Mouse (Mus musculus): ENCODE measurements around the gene 2010005H15Rik.
"Not testable (repeated sequence)": the region's sequence is repeated elsewhere in the genome, so short reads cannot be mapped to it uniquely, and the experiment has no call there.

2010005H15Rik gene

GRCm38 (mm10) chr16:36221168-36221567, at the start of gene 2010005H15Rik:
TSS of gene 2010005H15Rik (plus strand) at chr16:36221468.
- not testable (repeated sequence) for DNase-seq (ENCODE audit: low spot score in 2 of 2)

DNA sequence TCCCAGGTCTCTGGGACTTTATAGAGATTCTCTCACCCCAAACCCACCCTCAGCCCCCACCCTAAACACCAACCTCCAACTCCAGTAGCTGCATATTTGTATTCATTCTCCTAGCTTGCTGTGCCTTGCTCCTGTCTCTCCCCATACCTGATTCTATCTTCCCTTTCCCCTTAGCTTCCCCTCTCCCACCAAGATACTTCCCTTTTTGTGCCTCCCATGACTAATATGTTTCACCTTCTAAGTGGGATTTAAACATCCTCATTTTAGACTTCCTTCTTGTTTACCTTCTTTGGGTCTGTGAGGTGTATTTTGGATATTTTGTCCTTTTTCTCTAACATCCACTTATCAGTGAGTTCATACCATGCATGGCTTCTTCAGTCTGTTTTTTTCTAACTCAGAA, 45.2 kb upstream of the 2010005H15Rik start:
- DNase-seq (ENCODE audit: low spot score in 2 of 2) = no peak

- no peak for DNase-seq (ENCODE audit: low spot score in 2 of 2)
Observed at GRCm38 (mm10) chr16:36179910-36180309, 41.4 kb upstream of the 2010005H15Rik start.

DNA sequence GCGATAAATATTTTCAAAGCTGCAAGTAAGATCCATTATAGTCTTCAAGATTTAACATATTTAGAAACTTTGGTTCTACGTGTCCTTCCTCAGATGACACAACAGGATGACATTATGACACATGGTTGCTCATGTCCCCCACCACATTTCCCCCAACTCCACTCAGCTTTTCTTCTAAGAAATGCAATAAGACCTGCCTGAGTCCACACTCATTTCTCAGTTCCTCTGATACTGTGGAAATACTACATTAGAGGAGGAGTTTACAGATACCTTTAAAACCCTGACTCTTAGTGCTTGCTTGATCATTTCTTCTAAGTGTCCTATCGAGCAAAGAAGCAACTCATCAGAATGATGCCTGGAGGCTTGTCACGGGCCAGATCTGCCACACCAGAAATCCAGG, 37.4 kb upstream of the 2010005H15Rik start, which contains the start of gene Gm5483:
Gm5483 (plus strand) TSS at position 301 of the 400 bp plus-strand sequence.
- DNase-seq (ENCODE audit: low spot score in 2 of 2) = not testable (repeated sequence)

DNA sequence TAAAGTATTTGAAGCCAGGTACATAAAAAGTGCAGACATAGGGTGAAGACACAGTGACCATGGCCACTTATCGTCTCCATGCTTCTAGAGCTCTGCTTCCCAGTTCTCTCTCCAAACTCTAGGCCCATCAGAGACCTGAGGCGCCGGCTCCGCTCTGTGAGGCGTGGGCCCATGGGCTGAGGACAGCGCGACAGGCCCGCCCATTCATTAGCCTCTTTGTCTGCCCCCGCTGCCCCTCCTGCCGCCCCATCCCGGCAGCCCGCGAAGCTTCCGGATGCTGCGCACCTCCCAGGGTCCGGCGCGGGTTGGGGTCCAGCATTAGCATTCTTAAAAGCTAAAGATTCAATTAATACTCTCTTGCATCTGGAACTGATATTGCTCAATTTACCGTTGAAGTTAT, 22.0 kb upstream of the 2010005H15Rik start:
- no peak for DNase-seq (ENCODE audit: low spot score in 2 of 2)

GRCm38 (mm10) chr16:36203846-36204245, 17.4 kb upstream of the 2010005H15Rik start:
- DNase-seq (ENCODE audit: low spot score in 2 of 2) = no peak

- not testable (repeated sequence) for DNase-seq (ENCODE audit: low spot score in 2 of 2)
Observed at GRCm38 (mm10) chr16:36205684-36206083, 15.6 kb upstream of the 2010005H15Rik start.

DNA sequence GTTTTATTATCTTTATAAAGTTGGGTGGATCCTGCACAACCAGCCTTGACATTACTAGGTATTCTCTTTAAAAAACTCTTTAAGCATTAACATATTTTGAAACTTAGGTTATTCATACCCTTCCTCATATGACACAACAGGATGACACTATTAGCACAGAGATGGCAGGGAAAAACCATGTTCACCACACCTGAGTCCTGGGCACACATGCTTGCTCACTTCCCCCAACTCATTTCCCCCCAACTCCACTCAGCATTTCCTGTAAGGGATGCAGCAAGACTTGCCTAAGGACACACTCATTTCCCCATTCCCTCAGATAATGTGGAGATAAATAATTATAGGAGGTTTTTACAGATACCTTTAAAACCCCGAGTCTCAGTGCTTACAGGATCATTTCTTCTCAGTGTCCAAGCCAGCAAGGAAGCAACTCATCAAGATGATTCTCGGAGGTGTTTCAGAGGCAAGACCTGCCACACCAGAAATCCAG, 11.3 kb upstream of the 2010005H15Rik start, which contains the start of gene Gm5416:
Gm5416 (plus strand) TSS at position 437 of the 487 bp plus-strand sequence.
- no peak for DNase-seq (ENCODE audit: low spot score in 2 of 2)

GRCm38 (mm10) chr16:36260585-36260984, 39.3 kb downstream of the 2010005H15Rik start:
- DNase-seq (ENCODE audit: low spot score in 2 of 2) = not testable (repeated sequence)

- DNase-seq (ENCODE audit: low spot score in 2 of 2) = not testable (repeated sequence)
Observed at GRCm38 (mm10) chr16:36276796-36277195, 55.5 kb downstream of the 2010005H15Rik start, which contains the start of gene Stfa1. TSS of gene Stfa1 (plus strand) at chr16:36276951.

DNA sequence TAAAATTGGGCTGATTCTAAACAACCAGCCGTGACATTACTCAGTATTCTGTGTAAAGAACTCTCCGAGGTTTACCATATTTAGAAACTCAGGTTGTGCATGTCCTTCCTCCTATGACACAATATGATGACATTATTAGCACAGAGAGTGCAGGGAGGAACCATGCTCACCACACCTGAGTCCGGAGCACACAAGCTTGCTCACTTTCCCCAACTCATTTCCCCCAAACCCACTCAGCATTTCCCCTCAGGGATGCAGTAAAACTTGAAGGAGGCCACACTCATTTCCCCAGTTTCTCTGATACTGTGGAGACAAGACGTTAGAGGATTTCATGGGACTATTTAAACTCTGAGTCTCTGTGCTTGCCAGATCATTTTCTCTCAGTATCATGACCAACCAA, 67.9 kb downstream of the 2010005H15Rik start:
- no peak for DNase-seq (ENCODE audit: low spot score in 2 of 2)

All from urinary bladder, postnatal 4 days (tissue).